In genomic region chr19:18687556-18687955, GRCm38 (mm10) we compare ENCODE assay signal across 9 mouse cellular contexts. TPM values are rescaled to one million over a fixed set of nuclear protein-coding genes. Genes with fewer than 3 reads are reported as not detected.
DNase-seq lines count a peak whose midpoint lies in the region; ATAC-seq and TF ChIP-seq lines count a peak whose summit lies in the region.
"Had no signal": no experiment of that assay in that cellular context is flagged by ENCODE, and none has a peak within 500 bp of the region (broad histone marks: within the 10 kb centered on the region; RNA-seq: fewer than 3 reads in every experiment).

No protein-coding gene starts in this region.

- peaks cover 71% of the 10 kb centered on the region for H3K36me3 ChIP-seq in E14TG2a.4 (ENCODE audit: insufficient read depth, low read length)
- no peaks in the 10 kb centered on the region for H3K36me3 ChIP-seq in forebrain, embryonic 16.5 days (ENCODE audit: control insufficient read depth, insufficient read depth)

- no peak overlapping the region for H3K4me3 ChIP-seq in E14TG2a.4 (replicated peaks; ENCODE audit: low read length)
- no peak overlapping the region for H3K4me3 ChIP-seq in forebrain, embryonic 16.5 days (replicated peaks; ENCODE audit: low read length)
- no peak overlapping the region for H3K4me3 ChIP-seq in lung, adult 2 months (replicated peaks; ENCODE audit: extremely low read depth, low read depth, low read length)
- H3K4me3 ChIP-seq: megakaryocyte, embryonic 14.5 days had no signal

- no peaks in the 10 kb centered on the region for H3K9me3 ChIP-seq in E14TG2a.4 (ENCODE audit: low read length)
- H3K9me3 ChIP-seq in forebrain, embryonic 16.5 days (ENCODE audit: control insufficient read depth, low read length), result no peaks in the 10 kb centered on the region
- H3K9me3 ChIP-seq: megakaryocyte, embryonic 14.5 days had no signal

- no peak overlapping the region for H3K4me2 ChIP-seq in forebrain, embryonic 16.5 days (ENCODE audit: low read length)

- DNase-seq in kidney, adult 18-20 months, result peak; percentile 43
- DNase-seq in kidney, adult 11 months, result no peak
- peak; percentile 59 for DNase-seq in brain, embryonic 14.5 days (ENCODE audit: low read depth)
- DNase-seq in lung, adult 2 months, result peak; percentile 24
- DNase-seq in thymus, postnatal 14 days, result peak; percentile 65
- no peak for DNase-seq in right cerebral cortex, postnatal 4 days

- WGBS in forebrain, embryonic 16.5 days, result 79% methylated on average over 3 of the region's 3 CpGs
- 73% methylated on average over 3 of the region's 3 CpGs for WGBS in lung, adult 2 months

- TF ChIP-seq CTCF in E14TG2a.4 (conservative IDR thresholded peaks at IDR 0.05; ENCODE audit: low read length), result peak; percentile 83
- peak; percentile 65; the same call in 1 of the 2 replicates for TF ChIP-seq CTCF in brain, embryonic 14.5 days (IDR thresholded peaks at IDR 0.05; ENCODE audit: borderline replicate concordance, extremely low read depth, insufficient read depth, insufficient read length)
- TF ChIP-seq CTCF in lung, adult 2 months (IDR thresholded peaks at IDR 0.05; ENCODE audit: insufficient read depth, low read length), result peak; percentile 54

- no peak overlapping the region for H3K27ac ChIP-seq in forebrain, embryonic 16.5 days (ENCODE audit: low read length)

- H3K27me3 ChIP-seq in E14TG2a.4 (ENCODE audit: insufficient read depth, low read length), result no peaks in the 10 kb centered on the region
- no peaks in the 10 kb centered on the region for H3K27me3 ChIP-seq in forebrain, embryonic 16.5 days (replicated peaks; ENCODE audit: control insufficient read depth, insufficient read depth, low read length)
- H3K27me3 ChIP-seq: megakaryocyte, embryonic 14.5 days had no signal

- 0 out of 2 replicates have a peak, but pooled peaks have one; percentile 31 for ATAC-seq in forebrain, embryonic 16.5 days

- no peak for TF ChIP-seq POLR2A in brain, embryonic 14.5 days (IDR thresholded peaks at IDR 0.05; ENCODE audit: borderline replicate concordance, extremely low read depth, insufficient read depth, insufficient read length, poor library complexity, severe bottlenecking)
- no peak for TF ChIP-seq POLR2A in lung, adult 2 months (IDR thresholded peaks at IDR 0.05; ENCODE audit: borderline replicate concordance, extremely low read depth, low read depth, low read length)

- peaks cover 35% of the 10 kb centered on the region for H3K4me1 ChIP-seq in E14TG2a.4 (replicated peaks; ENCODE audit: low read depth, low read length)
- no peaks in the 10 kb centered on the region for H3K4me1 ChIP-seq in forebrain, embryonic 16.5 days (replicated peaks; ENCODE audit: control insufficient read depth, insufficient read depth, low read length)
- no peaks in the 10 kb centered on the region for H3K4me1 ChIP-seq in lung, adult 2 months (ENCODE audit: control insufficient read depth, insufficient read depth, low read length)

- H3K9ac ChIP-seq in forebrain, embryonic 16.5 days (replicated peaks; ENCODE audit: low read depth, low read length), result no peak overlapping the region

RNA-seq across cellular contexts. Expression of gene Carnmt1, which starts 17.0 kb away (rescaled TPM):
- 10.0 and 10.1 TPM in 2 replicates for polyA plus RNA-seq in brain, embryonic 14.5 days (2012; rRNA removed)
- polyA plus RNA-seq in forebrain, embryonic 16.5 days (2015; fragmentation: Nextera tagmentation; extraction: Ambion mirVana), result 11.1 and 14.4 TPM in 2 replicates
- 6.5 and 7.1 TPM in 2 replicates for polyA plus RNA-seq in lung, adult 2 months (2012; rRNA removed)

RNA-seq across cellular contexts. Expression of gene D030056L22Rik, which starts 25.4 kb away (rescaled TPM):
- polyA plus RNA-seq in brain, embryonic 14.5 days (2012; rRNA removed), result 45.1 and 63.5 TPM in 2 replicates
- polyA plus RNA-seq in forebrain, embryonic 16.5 days (2015; fragmentation: Nextera tagmentation; extraction: Ambion mirVana), result 58.8 and 71.4 TPM in 2 replicates
- polyA plus RNA-seq in lung, adult 2 months (2012; rRNA removed), result 11.5 and 20.0 TPM in 2 replicates

RNA-seq across cellular contexts. Expression of gene Nmrk1, which starts 55.8 kb away (rescaled TPM):
- 4.6 TPM in 2 replicates for polyA plus RNA-seq in brain, embryonic 14.5 days (2012; rRNA removed)
- polyA plus RNA-seq in forebrain, embryonic 16.5 days (2015; fragmentation: Nextera tagmentation; extraction: Ambion mirVana), result 4.0 and 4.9 TPM in 2 replicates
- 3.0 and 4.7 TPM in 2 replicates for polyA plus RNA-seq in lung, adult 2 months (2012; rRNA removed)

RNA-seq across cellular contexts. Expression of gene Ostf1, which starts 55.9 kb away (rescaled TPM):
- 16.8 and 21.0 TPM in 2 replicates for polyA plus RNA-seq in brain, embryonic 14.5 days (2012; rRNA removed)
- 31.8 and 33.1 TPM in 2 replicates for polyA plus RNA-seq in forebrain, embryonic 16.5 days (2015; fragmentation: Nextera tagmentation; extraction: Ambion mirVana)
- polyA plus RNA-seq in lung, adult 2 months (2012; rRNA removed), result 76.8 and 79.7 TPM in 2 replicates

Comparison
In these comparisons a context has a peak if more than half of its experiments do, and no peak if none do; other contexts are left out.
1. DNase-seq: peak in kidney, adult 18-20 months (single experiment), brain, embryonic 14.5 days (single experiment), lung, adult 2 months (single experiment) and thymus, postnatal 14 days (single experiment); none in kidney, adult 11 months (single experiment) and right cerebral cortex, postnatal 4 days (single experiment).
2. Peak in every context shown above with its lines, with median percentiles within 50 percentile points of each other: CTCF ChIP-seq.